Mouse (Mus musculus): ENCODE measurements at regions not wholly inside any gene's neighbourhood (a gene's known extent, or its start where the extent isn't known, plus 50 kb on each side); places are given as distances from the start of the nearest gene placed in this dataset.

- Histone ChIP-seq H3K4me1 (replicated peaks) (peaks cover 13% of the 10 kb centered on the region), H3K4me2 (peak overlapping the region; percentile 17; the same call in 1 of the 2 replicates), H3K27me3 (no peaks in the 10 kb centered on the region), H3K9ac (replicated peaks) (no peak overlapping the region), H3K36me3 (no peaks in the 10 kb centered on the region), H3K27ac (peak overlapping the region; percentile 64; the same call in 1 of the 2 replicates), H3K4me3 (replicated peaks) (no peak overlapping the region), H3K9me3 (no peaks in the 10 kb centered on the region)
- ATAC-seq (ENCODE audit: insufficient number of reproducible peaks, insufficient read depth, low FRiP score, low TSS enrichment, low read depth): no peak
- WGBS: 80% methylated on average over 7 of the region's 7 CpGs
These were observed 54.7 kb upstream of the 1700024P04Rik start for GRCm38 (mm10) chr13:99039063-99039385.

GRCm38 (mm10) chr13:99038198-99039062 is 54.1 kb upstream of the 1700024P04Rik start:
- peak overlapping the region; percentile 17 for H3K4me2 ChIP-seq
- H3K4me1 ChIP-seq (replicated peaks): peaks cover 14% of the 10 kb centered on the region
- WGBS: 36% methylated on average over 15 of the region's 15 CpGs
- H3K9ac ChIP-seq (replicated peaks): no peak overlapping the region
- peak overlapping the region; percentile 64; the same call in 1 of the 2 replicates for H3K27ac ChIP-seq
- H3K9me3 ChIP-seq: no peaks in the 10 kb centered on the region
- no peak overlapping the region for H3K4me3 ChIP-seq (replicated peaks)
- H3K36me3 ChIP-seq: no peaks in the 10 kb centered on the region
- H3K27me3 ChIP-seq: no peaks in the 10 kb centered on the region
- peak; percentile 50; the same call in 1 of the 2 replicates for ATAC-seq (ENCODE audit: insufficient number of reproducible peaks, insufficient read depth, low FRiP score, low TSS enrichment, low read depth)

- H3K4me2 ChIP-seq: no peak overlapping the region
- H3K27ac ChIP-seq: no peak overlapping the region
- peaks cover 16% of the 10 kb centered on the region for H3K4me1 ChIP-seq (replicated peaks)
- 96% methylated on average over 4 of the region's 4 CpGs for WGBS
- no peaks in the 10 kb centered on the region for H3K9me3 ChIP-seq
- no peaks in the 10 kb centered on the region for H3K36me3 ChIP-seq
- no peaks in the 10 kb centered on the region for H3K27me3 ChIP-seq
- ATAC-seq (ENCODE audit: insufficient number of reproducible peaks, insufficient read depth, low FRiP score, low TSS enrichment, low read depth): no peak
- no peak overlapping the region for H3K4me3 ChIP-seq (replicated peaks)
- H3K9ac ChIP-seq (replicated peaks): no peak overlapping the region
These were observed 52.8 kb upstream of the 1700024P04Rik start for GRCm38 (mm10) chr13:99037131-99037530.
